Mouse (Mus musculus): ENCODE data around the gene Adamts4. TPM values are rescaled to one million over a fixed set of nuclear protein-coding genes. Genes with fewer than 3 reads are reported as not detected.

Gene Adamts4
- polyA plus RNA-seq, 1 experiment from 2014 or later, result 4.4 TPM

GRCm38 (mm10) chr1:171248386-171249226 lies 1.6 kb upstream of the Adamts4 start:
- ATAC-seq (ENCODE audit: low FRiP score) (no peak), DNase-seq (ENCODE audit: low spot score, missing footprints) (no peak)
- H3K27me3 ChIP-seq (ENCODE audit: control insufficient read depth, insufficient read depth, low read length), result no peaks in the 10 kb centered on the region
- H3K4me3 ChIP-seq (ENCODE audit: low read depth, low read length), result no peak overlapping the region
- no peak overlapping the region; the same call in 1 of the 2 replicates for H3K9ac ChIP-seq (ENCODE audit: low read length)
- H3K4me2 ChIP-seq, result no peak overlapping the region
- no peak overlapping the region for H3K27ac ChIP-seq (ENCODE audit: low read depth, low read length)
- no peaks in the 10 kb centered on the region for H3K9me3 ChIP-seq (ENCODE audit: control insufficient read depth, low read length)
- peaks cover 37% of the 10 kb centered on the region for H3K4me1 ChIP-seq (ENCODE audit: control insufficient read depth, insufficient read depth, low read length)
- no peaks in the 10 kb centered on the region for H3K36me3 ChIP-seq (ENCODE audit: control insufficient read depth, insufficient read depth, low read length)
- whole genome bisulfite sequencing, result 36% methylated on average over 3 of the region's 3 CpGs

- Histone ChIP-seq H3K9ac (ENCODE audit: low read length) (peak within 1 kb of the TSS; percentile 51), H3K27me3 (ENCODE audit: control insufficient read depth, insufficient read depth, low read length) (no peaks in the 10 kb centered on the region), H3K4me2 (peak within 1 kb of the TSS; percentile 47), H3K27ac (ENCODE audit: low read depth, low read length) (peak within 1 kb of the TSS; percentile 36; the same call in 1 of the 2 replicates), H3K9me3 (ENCODE audit: control insufficient read depth, low read length) (no peaks in the 10 kb centered on the region), H3K36me3 (ENCODE audit: control insufficient read depth, insufficient read depth, low read length) (no peaks in the 10 kb centered on the region), H3K4me1 (ENCODE audit: control insufficient read depth, insufficient read depth, low read length) (peaks cover 37% of the 10 kb centered on the region), H3K4me3 (ENCODE audit: low read depth, low read length) (peak within 1 kb of the TSS; percentile 18)
- ATAC-seq (ENCODE audit: low FRiP score), result no peak
- peak; percentile 90 for DNase-seq (ENCODE audit: low spot score, missing footprints)
- 9% methylated on average over 26 of the region's 26 CpGs for WGBS
Measured at GRCm38 (mm10) chr1:171250680-171251593, 716 bp downstream of the Adamts4 start, which contains the start of gene Ndufs2. Gene Ndufs2 (minus strand): TSS chr1:171251388.

- ATAC-seq (ENCODE audit: low FRiP score) (peak; percentile 19), DNase-seq (ENCODE audit: low spot score, missing footprints) (peak; percentile 90)
- Histone ChIP-seq H3K4me1 (ENCODE audit: control insufficient read depth, insufficient read depth, low read length) (peaks cover 32% of the 10 kb centered on the region), H3K9me3 (ENCODE audit: control insufficient read depth, low read length) (no peaks in the 10 kb centered on the region), H3K27ac (ENCODE audit: low read depth, low read length) (peak overlapping the region; percentile 36; the same call in 1 of the 2 replicates), H3K27me3 (ENCODE audit: control insufficient read depth, insufficient read depth, low read length) (no peaks in the 10 kb centered on the region), H3K36me3 (ENCODE audit: control insufficient read depth, insufficient read depth, low read length) (no peaks in the 10 kb centered on the region), H3K9ac (ENCODE audit: low read length) (peak overlapping the region; percentile 51), H3K4me3 (ENCODE audit: low read depth, low read length) (peak overlapping the region; percentile 18; the same call in 1 of the 2 replicates), H3K4me2 (peak overlapping the region; percentile 47)
- 2% methylated on average over 13 of the region's 13 CpGs for WGBS
Measured at GRCm38 (mm10) chr1:171251594-171252324, 1.5 kb downstream of the Adamts4 start.

GRCm38 (mm10) chr1:171252415-171252814 lies 2.2 kb downstream of the Adamts4 start:
- H3K27ac ChIP-seq (ENCODE audit: low read depth, low read length), result no peak overlapping the region
- H3K9ac ChIP-seq (ENCODE audit: low read length), result peak overlapping the region; percentile 51; the same call in 1 of the 2 replicates
- WGBS, result 35% methylated on average over 17 of the region's 17 CpGs
- peak overlapping the region; percentile 47 for H3K4me2 ChIP-seq
- H3K4me1 ChIP-seq (ENCODE audit: control insufficient read depth, insufficient read depth, low read length), result peaks cover 30% of the 10 kb centered on the region
- DNase-seq (ENCODE audit: low spot score, missing footprints) (no peak), ATAC-seq (ENCODE audit: low FRiP score) (no peak)
- no peaks in the 10 kb centered on the region for H3K9me3 ChIP-seq (ENCODE audit: control insufficient read depth, low read length)
- peak overlapping the region; percentile 18; the same call in 1 of the 2 replicates for H3K4me3 ChIP-seq (ENCODE audit: low read depth, low read length)
- H3K27me3 ChIP-seq (ENCODE audit: control insufficient read depth, insufficient read depth, low read length), result no peaks in the 10 kb centered on the region
- no peaks in the 10 kb centered on the region for H3K36me3 ChIP-seq (ENCODE audit: control insufficient read depth, insufficient read depth, low read length)

- no peaks in the 10 kb centered on the region for H3K9me3 ChIP-seq (ENCODE audit: control insufficient read depth, low read length)
- H3K4me3 ChIP-seq (ENCODE audit: low read depth, low read length), result no peak overlapping the region
- no peak overlapping the region for H3K27ac ChIP-seq (ENCODE audit: low read depth, low read length)
- no peak overlapping the region for H3K4me2 ChIP-seq
- no peaks in the 10 kb centered on the region for H3K27me3 ChIP-seq (ENCODE audit: control insufficient read depth, insufficient read depth, low read length)
- WGBS, result 91% methylated on average over 24 of the region's 24 CpGs
- H3K36me3 ChIP-seq (ENCODE audit: control insufficient read depth, insufficient read depth, low read length), result no peaks in the 10 kb centered on the region
- no peak for DNase-seq (ENCODE audit: low spot score, missing footprints)
- ATAC-seq (ENCODE audit: low FRiP score), result no peak
- peaks cover 9% of the 10 kb centered on the region for H3K4me1 ChIP-seq (ENCODE audit: control insufficient read depth, insufficient read depth, low read length)
- H3K9ac ChIP-seq (ENCODE audit: low read length), result no peak overlapping the region
Measured at GRCm38 (mm10) chr1:171256095-171256818, 6.0 kb downstream of the Adamts4 start.

- Histone ChIP-seq H3K4me1 (ENCODE audit: control insufficient read depth, insufficient read depth, low read length) (peaks cover 2% of the 10 kb centered on the region; the same call in 1 of the 2 replicates), H3K9me3 (ENCODE audit: control insufficient read depth, low read length) (no peaks in the 10 kb centered on the region), H3K4me3 (ENCODE audit: low read depth, low read length) (no peak overlapping the region), H3K27me3 (ENCODE audit: control insufficient read depth, insufficient read depth, low read length) (no peaks in the 10 kb centered on the region), H3K36me3 (ENCODE audit: control insufficient read depth, insufficient read depth, low read length) (no peaks in the 10 kb centered on the region), H3K27ac (ENCODE audit: low read depth, low read length) (no peak overlapping the region), H3K4me2 (no peak overlapping the region), H3K9ac (ENCODE audit: low read length) (no peak overlapping the region)
- DNase-seq (ENCODE audit: low spot score, missing footprints) (peak; percentile 92), ATAC-seq (ENCODE audit: low FRiP score) (peak; percentile 54; the same call in 1 of the 2 replicates)
- 66% methylated on average over 15 of the region's 15 CpGs for WGBS
Measured at GRCm38 (mm10) chr1:171256937-171257548, 6.8 kb downstream of the Adamts4 start.

- ATAC-seq (ENCODE audit: low FRiP score) (no peak), DNase-seq (ENCODE audit: low spot score, missing footprints) (no peak)
- 89% methylated on average over 9 of the region's 9 CpGs for WGBS
- H3K27ac ChIP-seq (ENCODE audit: low read depth, low read length), result no peak overlapping the region
- no peak overlapping the region for H3K4me2 ChIP-seq
- peaks cover 2% of the 10 kb centered on the region; the same call in 1 of the 2 replicates for H3K4me1 ChIP-seq (ENCODE audit: control insufficient read depth, insufficient read depth, low read length)
- no peak overlapping the region for H3K4me3 ChIP-seq (ENCODE audit: low read depth, low read length)
- no peaks in the 10 kb centered on the region for H3K9me3 ChIP-seq (ENCODE audit: control insufficient read depth, low read length)
- no peaks in the 10 kb centered on the region for H3K36me3 ChIP-seq (ENCODE audit: control insufficient read depth, insufficient read depth, low read length)
- no peaks in the 10 kb centered on the region for H3K27me3 ChIP-seq (ENCODE audit: control insufficient read depth, insufficient read depth, low read length)
- H3K9ac ChIP-seq (ENCODE audit: low read length), result no peak overlapping the region
Measured at GRCm38 (mm10) chr1:171257781-171258180, 7.6 kb downstream of the Adamts4 start.

Measured in midbrain, embryonic 11.5 days (tissue).